Mouse (Mus musculus) R1 (cell line): Measurements from ENCODE around the gene Tnfaip8l2.
A peak's percentile ranks its signal among the peaks of the same experiment; 100 is the strongest.

Experiments
- DNase-seq: peaks from one replicate; pipeline ENCODE4 v3.0.0-alpha.2; 2018; ENCODE audit warnings: low read depth, low spot score

The Tnfaip8l2 gene

GRCm38 (mm10) chr3:95141952-95142616 lies at the start of gene Tnfaip8l2:
Gene Tnfaip8l2 (minus strand): TSS chr3:95142360.
- DNase-seq: no peak

DNA sequence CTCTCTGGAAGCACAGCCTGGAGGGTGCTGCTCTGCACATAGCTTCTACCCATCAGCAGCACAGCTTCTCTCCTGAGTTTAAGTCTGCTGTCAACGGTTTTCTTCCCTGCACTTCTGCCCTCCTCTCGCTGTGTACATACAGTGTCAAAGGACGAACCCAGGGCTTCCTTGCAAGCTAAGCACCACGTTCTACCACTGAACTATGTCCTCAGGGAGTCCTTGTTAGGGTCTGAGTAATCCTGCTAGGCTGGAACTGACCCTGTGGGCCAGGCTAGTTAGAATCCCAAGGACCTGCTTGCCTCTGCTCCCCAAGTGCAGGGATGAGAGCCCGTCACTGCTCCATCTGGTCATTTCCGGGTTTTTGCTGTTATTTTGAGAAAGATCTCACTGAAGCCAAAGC lies 44.7 kb upstream of the Tnfaip8l2 start:
- no peak for DNase-seq

- DNase-seq: no peak
Observed at GRCm38 (mm10) chr3:95186100-95186499, 43.9 kb upstream of the Tnfaip8l2 start.

DNA sequence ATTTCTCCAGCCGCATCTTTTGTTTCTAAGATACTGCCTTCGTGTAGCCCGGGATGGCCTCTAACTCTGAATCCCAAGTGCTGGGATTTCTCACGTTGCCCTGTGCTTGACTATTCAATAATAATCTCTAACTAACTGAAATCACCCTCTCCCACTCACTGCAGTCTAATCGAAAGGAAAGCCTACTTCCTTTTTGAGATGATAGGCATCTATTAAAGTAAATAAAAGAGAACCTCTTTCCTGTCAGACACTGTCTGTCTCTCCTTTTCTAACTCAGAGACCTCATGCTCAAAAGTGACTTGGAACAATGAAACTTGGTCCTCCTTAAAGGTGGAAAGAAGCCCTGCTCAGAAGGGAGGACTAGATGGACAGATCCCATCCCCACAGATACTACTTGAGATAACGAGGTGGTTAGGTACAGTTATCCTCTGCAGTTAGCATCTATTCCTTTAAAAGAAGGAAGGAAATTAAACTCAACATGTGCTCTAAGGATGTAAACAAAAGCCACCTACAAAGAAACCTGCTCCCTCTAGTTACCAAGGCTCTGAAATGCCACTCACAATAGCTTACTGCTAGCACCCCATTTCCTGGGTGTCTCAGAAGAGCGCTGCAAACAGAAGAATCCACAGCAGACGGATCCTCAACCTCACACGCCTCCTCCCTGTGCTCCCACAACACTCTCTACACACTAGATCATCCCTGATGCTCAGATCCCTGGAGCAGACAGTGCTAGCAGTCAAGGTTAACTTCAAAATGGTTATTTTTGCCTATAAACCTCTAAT lies 42.8 kb upstream of the Tnfaip8l2 start:
- DNase-seq: no peak

DNA sequence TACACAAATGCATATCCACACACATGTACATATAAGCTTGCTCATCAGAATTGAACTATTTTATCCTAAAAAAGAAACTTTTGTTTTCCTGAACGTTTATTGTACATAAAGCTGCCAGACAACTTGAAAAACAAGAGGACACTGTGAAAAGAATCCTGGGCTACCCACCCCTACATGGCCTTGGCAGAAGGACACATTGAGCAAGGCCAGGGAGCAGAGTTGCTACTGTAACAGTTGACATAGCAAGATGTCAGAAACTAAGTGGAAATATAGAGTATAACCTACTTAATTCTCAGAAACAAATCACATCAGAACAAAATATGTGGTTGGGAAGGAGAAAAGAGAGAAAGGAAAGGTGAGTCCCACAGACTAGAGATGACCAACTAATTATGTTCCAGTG lies 39.7 kb upstream of the Tnfaip8l2 start:
- no peak for DNase-seq

- no peak for DNase-seq
Observed at GRCm38 (mm10) chr3:95179890-95180289, 37.7 kb upstream of the Tnfaip8l2 start.

- DNase-seq: no peak
Observed at GRCm38 (mm10) chr3:95178948-95179347, 36.8 kb upstream of the Tnfaip8l2 start.

DNA sequence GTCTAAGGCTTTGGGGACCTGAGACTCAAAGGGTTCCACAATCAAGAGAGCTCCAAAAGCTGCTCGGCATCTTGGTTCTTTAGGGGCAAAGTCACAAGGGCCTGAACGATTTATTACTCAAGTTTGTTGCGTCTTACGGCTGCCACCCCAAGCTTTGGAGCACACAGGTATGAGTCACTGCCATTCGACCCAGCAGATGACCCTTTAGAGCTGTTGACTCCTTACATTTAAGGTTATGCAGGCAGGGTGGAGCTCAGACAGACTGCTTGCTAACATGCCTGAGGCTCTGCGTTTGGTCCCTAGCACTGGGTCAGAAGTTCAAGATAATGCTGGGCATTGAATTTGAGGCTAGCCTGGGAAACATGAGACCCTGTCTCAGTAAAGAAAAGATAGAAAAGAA lies 35.4 kb upstream of the Tnfaip8l2 start:
- DNase-seq: peak; percentile 25

DNA sequence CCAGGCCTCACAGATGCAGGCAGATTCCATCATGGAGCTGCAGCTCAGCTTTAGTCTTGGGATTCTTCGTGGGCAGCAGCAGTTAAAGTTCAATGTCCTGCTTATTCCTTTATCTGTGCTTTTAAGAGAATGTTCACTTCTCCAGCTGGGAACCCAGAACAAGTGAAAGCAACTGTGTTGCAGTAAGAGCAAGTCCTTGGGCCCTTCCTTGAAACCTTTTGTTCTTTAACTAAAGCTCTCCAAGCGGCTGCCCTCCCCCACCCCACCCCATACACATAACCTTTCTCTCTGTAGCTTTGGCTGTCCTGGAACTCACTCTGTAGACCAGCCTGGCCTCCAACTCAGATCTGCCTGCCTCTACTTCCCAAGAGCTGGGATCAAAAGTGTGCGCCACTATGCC lies 34.3 kb upstream of the Tnfaip8l2 start:
- DNase-seq: peak; percentile 69

DNA sequence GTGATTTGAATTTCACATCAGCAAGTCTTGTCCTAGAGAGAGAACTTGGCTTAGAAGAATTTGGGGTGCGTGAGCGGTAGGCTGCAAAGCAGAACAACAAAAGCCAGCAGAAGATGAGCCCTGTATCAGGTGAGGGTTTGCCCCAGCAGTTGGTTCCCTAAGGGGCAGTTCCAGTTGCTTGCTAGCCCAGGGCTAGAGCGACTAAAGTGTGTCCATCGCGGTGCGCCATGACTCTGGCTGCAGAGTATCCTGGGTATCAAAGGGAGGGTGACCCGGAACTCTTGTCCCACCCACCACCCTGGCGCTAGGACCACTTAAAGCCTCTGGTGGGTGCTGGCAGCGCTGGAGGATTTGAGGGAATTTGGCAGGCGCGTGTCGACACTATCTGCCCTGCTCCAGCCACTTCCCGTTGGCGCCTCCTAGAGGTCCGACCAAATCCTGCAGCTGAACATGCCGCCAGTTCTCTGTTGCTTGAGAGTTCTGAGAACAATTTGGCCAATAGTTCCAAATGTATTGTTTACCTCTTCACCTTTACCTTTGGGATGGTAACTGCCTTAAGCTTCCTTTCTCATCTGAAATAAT lies 31.9 kb upstream of the Tnfaip8l2 start:
- DNase-seq: peak; percentile 89

- DNase-seq: peak; percentile 45
Observed at GRCm38 (mm10) chr3:95173256-95173949, 31.2 kb upstream of the Tnfaip8l2 start.

DNA sequence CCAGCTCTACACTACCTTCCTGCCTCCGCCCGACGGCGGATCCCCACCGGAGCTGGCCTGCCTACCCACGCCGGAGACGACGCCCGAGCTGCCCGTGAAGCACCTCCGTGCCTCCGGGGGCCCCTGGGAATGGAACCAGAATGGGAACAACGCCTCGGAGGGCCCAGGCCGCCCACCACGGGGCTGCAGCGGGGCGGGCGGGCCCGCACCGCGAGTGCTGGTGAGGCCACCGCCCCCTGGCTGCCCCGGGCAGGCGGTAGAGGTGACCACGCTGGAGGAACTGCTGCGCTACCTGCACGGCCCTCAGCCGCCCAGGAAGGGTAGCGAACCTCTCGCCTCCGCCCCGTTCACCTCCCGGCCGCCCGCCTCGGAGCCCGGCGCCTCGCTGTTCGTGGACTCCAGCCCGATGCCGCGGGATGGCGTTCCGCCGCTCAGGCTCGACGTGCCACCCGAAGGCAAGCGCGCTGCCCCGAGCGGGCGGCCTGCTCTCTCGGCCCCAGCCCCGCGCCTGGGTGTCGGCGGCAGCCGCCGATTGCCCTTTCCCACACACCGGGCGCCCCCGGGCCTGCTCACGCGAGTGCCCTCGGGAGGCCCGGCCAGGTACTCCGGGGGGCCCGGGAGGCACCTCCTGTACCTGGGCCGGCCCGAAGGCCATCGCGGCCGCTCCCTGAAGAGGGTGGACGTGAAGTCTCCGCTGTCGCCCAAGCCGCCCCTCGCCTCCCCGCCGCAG lies 30.5 kb upstream of the Tnfaip8l2 start:
- DNase-seq: peak; percentile 21

DNA sequence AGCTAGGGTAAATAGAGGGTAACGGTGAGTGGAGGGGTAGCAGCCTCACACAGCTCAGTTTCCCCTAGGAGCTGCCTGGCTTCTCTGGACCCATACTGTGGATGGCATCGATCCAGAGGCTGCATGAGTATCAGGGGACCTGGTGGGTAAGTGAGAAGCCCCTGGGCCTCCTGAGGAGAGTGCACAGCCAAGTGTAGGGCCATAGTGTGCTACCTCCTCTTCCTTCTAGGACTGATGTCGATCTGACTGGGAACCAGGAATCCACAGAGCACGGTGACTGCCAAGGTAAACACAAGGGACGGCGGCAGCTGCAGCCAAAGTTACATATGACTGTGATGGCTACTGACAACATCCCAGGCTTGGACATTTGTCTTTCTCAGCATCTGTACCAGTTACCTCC lies 28.9 kb upstream of the Tnfaip8l2 start:
- no peak for DNase-seq

DNA sequence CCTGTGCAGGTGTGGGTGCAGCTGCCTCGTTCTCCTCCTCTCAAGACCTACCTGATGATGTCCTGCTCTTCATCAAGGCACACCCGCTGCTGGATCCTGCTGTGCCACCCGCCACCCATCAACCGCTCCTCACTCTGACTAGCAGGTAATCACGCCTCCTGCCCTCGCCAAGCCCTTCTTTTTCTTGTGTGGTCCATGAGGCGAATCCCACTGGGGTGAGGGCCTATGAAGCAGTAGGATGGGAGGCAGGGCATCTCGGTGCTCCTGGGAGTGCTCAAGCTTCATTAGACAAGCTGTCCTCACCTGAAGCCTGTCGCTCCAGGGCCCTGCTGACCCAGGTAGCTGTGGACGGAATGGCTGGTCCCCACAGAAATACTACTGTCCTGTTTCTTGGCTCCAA lies 27.8 kb upstream of the Tnfaip8l2 start:
- DNase-seq: no peak

DNA sequence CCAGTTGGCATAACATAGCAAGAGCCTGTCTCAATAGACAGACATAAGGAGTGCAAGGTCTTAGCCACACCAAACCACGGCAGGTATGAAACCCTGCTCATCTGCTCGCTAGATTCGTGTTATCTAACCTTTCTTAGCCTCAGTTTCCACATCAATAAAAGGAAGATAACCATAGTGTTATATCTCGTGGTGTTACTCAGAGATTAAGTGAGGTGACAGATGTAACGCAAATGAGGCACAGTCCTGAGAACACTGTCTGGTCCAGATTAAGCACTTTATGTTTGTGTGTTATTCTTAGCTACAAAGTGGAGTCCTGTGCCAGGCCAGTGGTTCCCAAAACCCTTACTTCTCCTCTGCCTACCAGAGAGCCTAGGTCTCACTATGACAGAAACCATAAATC lies 22.7 kb upstream of the Tnfaip8l2 start:
- DNase-seq: no peak

DNA sequence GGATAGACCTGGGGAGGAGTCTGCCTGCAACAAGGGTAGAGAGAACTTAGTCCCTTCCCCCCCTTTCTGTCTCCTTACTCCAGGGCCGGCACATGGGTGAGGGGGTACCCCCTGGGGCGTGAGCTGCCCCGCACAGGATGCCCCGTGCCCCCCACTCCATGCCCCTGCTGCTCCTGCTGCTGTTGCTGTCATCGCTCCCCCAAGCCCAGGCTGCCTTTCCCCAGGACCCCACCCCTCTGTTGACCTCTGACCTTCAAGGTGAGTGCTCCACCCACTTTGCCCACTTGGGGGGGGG lies 22.0 kb upstream of the Tnfaip8l2 start:
- DNase-seq: no peak

DNA sequence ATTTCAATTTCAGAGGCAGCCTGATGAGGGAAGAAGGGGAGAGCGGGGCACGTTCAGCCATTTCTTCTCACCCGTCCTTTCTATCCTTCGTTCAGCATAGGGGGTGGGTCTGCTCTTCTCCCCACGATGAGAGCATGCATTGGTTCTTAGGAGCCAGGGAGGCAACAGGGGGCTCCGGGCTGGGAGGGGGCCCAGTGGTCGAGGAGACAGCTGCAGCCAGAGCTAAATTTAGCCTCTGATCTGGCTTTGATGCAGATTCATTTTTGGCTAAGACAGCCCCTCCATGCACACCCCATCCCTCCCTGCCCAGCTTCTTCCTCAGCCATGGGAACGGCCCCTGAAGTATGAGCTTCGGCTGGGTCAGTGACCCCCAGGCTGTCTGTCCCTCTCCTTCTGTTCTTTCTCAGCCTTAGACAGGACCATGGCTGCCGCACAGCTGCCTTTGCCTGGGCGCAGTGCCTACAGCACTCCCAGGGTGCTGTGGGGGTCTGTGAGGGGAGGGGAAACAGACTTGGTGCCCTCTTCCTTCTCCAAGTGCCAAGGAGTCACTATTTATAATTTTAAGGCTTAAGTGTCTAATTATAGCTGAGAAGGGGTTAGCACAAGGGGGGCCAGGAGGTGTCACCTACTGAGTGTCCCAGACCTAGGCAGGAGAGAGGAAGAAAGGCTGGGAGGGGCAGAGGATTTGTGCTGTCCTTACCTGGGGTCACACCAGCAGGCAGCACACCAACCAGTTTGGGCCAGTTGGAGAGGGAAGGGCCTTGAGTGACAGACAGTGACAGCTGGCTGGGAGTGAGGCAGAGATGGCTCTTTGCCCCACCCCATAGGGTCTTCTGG lies 21.5 kb upstream of the Tnfaip8l2 start:
- DNase-seq: peak; percentile 72

GRCm38 (mm10) chr3:95162345-95162628 lies 20.1 kb upstream of the Tnfaip8l2 start:
- DNase-seq: no peak

GRCm38 (mm10) chr3:95161618-95162344 lies 19.6 kb upstream of the Tnfaip8l2 start:
- DNase-seq: peak; percentile 83

DNA sequence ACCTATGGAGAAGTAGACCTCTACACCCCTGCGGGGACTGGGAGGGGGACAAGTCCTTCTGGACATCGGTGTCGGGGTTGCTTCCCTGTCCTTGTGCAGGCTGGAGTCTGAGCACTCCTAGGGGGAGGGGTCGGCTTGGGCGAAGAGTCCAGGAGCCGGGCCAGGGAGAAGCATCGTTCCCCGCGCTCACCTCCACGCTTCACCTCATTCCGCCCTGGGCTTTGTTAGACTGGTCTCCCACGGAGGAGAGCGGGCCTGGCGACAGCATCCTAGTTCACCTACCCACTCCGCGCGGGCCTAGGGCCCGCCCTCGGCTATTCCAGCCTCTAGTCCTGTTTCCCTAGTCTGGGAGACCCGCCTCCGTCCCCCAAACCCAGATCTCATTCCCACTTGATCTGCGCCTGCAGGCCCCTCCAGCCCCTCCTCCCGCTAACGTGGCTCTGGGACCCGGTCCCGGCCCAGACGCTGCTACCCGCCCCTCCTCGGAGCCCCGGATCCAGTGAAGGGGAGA lies 18.9 kb upstream of the Tnfaip8l2 start:
- DNase-seq: peak; percentile 46
